Mouse (Mus musculus) MEL-GATA-1-ER (cell line): ENCODE measurements around the gene Gm3336.

Source experiments
- DNase-seq: peaks from one replicate; pipeline ENCODE4 v3.0.0-alpha.2; 2012; ENCODE audit warnings: low read depth; ENCODE audit errors: extremely low read depth

Gm3336 gene

DNA sequence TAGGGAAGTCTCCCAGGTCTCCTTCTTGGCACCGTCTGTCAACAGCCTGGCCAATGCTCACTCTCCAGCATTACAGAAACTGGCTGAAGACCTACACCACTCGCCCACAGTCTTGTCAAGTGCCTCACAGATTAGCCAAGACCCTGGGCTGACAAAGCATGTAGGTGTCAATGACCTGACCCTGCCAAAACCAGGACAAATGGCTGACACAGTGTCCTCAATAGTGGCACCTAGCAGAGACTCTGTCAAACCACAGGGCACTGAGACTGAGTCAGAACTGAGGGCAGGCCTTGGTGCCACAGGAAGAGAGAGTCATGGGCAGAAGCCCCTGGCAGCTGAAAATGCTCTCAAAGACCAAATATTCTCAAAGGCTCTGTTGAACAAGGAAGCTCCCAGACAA is 3.3 kb upstream of the Gm3336 start:
- DNase-seq, result no peak

DNA sequence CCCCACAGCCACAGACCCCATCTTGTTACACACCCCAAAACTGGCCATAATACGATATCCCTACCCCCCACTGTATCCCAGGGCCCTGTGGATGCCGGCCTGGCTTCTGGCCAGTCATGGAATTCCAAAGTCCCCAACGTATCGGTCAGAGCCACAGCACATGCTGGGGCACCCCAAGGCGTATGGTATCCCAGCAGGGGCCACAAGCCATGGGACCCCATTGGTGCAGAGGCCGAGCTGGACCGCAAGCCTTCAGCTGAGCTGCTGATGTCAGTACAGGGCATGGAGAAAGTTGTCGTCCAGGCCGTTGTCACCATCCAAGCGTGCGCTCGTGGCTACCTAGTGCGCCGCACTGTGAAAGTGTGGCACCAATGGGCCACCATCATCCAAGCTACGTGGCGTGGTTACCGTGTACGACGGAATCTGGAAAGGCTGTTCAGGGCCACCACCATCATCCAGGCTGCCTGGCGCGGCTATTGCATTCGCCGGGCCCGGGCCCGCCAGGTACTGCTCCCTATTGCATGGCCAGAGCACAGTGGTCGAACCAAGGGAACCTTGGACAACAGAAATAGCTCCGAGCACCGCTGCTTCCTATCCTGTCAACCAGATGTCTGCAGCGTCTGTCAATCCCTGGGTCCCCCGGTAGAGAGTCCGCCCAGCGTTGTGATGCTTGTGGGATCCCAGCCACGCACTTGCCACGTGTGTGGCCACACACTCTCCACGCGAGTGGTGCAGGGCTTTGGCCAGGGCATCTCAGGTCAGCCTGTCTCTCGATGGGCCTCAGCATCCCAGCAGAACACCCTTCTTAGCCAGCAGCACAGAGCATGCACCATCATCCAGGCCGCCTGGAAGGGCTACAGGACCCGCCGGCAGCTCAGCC is 1.6 kb upstream of the Gm3336 start:
- no peak for DNase-seq

DNA sequence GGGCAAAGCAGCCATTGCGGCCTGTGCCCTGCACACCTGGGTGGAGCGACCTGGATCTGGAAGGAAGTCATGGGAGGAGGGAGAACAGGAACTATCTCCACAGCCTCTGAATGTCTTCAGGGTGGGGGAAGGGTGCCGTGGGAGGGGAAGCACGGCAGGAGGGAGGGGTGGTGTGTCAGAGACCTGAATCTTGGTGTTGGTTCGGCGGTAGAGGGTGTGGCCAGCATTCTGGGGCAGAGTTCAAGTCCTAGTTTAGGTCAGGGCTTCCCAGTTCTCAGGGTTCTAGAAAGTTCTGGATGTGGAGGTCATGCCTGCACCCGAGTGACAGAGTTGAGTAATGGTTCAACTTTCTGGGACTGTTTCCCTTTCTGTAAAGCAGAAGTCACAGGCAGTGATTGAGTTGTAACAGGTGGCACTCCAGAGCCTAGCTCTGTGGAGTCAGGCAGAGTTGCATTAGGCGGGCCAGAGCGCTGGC is 1.5 kb downstream of the Gm3336 start:
- no peak for DNase-seq

DNA sequence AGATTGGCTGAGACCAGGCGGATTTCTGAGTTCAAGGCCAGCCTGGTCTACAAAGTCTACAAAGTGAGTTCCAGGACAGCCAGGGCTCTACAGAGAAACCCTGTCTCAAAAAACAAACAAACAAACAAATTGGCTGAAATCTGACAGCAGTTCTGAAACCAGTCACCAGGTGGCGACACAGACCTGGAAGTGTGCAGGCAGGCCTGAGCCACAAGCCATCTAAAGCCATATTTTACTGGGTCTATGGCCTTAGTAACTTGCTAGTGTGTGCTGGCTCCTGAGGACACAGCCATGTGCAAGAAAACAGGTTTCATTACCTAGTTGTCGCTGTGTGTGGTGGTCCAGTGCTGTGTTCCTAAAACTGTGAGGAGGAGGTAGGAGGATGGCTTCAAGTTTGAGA is 2.4 kb downstream of the Gm3336 start:
- DNase-seq, result peak; percentile 59

DNA sequence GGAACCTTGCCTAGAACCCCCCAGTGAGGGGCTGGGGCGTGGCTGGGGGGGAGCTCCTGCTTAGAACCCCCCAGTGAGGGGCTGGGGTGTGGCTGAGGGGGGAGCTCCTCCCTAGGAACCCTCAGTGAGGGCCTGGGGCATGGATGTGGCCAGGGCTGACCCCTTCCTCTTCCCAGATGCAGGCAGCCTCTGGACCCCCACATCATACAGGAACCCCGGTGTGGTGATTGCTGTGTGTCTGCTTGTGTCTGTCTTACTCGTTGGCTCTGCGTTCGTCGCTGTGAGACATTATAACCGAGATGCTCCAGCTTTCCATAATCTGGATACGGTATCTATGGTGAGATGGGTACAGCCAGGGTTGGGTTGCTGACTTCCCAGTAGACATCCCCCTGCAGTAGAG is 3.3 kb downstream of the Gm3336 start:
- DNase-seq, result no peak

DNA sequence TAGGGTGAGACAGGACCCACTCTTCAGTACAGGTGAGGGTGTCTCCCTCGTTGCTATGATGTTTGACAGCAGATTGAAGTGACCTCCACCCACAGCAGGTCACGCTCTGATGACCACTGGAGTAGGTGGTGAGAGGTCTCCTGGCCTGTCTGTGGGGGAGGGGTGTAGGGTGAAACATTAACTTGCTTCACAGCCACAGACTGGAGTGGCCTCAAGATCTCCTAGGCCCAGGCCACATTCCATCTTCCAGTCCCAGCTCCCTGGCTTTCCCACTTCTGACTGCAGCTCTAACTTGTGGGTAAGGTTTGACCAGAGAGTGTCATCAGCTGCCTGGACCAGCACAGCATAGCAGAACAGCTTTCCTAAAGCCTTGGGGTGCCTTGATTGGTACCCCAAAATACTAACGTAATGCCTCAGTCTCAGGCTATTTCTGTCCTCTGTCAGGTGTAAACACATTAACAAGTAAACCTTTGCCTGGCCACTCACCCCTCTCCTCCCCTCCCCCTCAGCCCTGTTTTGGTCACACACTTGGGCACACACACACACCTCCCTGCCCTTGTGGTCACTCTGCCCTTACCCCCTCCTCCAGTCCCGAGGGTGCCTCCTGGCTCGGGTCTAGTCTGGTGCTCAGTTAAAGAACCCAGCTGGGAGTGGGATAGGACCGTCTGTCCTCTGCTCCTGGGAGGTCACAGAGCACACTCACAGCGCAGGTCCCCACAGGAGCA is 5.3 kb downstream of the Gm3336 start, which contains the start of gene Pde4c:
Pde4c (plus strand) TSS at position 235 of the 725 bp plus-strand sequence.
- DNase-seq, result no peak

DNA sequence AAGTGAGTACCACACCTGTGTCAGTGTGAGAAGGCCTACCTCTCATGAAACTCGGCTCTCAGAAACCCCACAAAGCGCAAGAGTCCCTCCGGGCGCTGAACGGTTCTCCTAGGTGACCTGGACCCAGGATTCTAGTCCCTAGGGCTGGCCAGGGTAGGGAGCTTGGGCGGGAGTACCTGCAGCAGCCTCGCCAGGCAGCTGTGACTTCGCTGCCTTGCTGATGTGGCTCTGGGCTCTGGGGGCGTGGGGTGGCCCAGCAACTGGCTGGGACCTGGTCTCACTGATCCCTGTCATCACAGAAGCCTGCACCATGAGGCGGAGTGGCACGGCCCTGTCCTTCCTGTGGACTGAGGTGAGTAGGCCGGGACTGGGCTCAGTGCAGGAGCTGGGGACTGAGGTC is 5.9 kb downstream of the Gm3336 start:
- no peak for DNase-seq

DNA sequence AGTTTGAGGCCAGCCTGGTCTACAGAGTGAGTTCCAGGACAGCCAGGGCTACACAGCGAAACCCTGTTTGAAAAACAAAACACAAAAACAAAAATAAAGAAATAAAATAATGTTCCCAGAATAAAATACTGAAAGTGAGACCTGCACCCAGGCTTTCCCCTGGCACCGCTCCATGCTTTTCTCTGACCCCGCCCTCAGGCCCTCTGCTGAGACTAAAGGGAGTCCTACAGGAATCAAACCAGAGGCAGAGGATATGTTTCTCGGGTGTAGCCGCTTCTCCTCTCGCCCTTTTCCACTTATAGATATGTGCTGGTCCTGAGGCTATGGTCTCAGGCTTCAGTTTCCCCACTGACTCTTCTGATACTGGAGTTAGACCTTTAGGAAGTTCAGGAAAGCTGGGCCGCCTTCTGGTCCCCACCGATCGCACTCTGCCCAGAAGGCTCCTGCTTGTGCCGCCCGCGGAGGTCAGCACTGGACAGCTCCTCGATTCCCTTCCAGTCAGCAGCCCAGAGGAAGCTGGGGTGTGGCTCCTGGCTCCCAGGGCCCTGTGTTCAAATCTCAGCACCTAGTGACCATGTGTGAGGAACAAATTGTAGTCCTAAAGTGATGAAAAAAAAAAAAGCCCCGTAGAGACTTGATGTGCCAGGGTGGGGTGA is 7.6 kb downstream of the Gm3336 start:
- DNase-seq, result no peak

DNA sequence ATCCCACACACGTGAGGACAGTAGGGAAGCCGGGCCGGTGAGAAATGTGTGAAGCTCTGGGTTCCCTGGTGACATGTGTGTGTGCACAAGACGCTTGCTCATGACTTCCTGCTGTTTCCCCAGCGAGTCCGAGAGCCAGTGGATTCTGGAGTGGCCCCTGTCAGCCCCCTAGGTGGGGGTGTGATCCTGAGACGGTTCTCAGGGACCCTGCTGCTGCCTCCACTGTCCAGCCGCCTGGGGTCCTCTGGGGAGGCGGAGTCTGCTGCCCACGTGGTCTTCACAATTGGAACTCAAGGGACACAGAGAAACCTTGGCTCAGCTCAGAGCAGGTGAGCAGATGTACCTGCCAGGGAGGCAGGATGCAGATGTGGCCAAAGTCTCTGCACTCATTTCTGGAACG is 8.4 kb downstream of the Gm3336 start:
- DNase-seq, result no peak

DNA sequence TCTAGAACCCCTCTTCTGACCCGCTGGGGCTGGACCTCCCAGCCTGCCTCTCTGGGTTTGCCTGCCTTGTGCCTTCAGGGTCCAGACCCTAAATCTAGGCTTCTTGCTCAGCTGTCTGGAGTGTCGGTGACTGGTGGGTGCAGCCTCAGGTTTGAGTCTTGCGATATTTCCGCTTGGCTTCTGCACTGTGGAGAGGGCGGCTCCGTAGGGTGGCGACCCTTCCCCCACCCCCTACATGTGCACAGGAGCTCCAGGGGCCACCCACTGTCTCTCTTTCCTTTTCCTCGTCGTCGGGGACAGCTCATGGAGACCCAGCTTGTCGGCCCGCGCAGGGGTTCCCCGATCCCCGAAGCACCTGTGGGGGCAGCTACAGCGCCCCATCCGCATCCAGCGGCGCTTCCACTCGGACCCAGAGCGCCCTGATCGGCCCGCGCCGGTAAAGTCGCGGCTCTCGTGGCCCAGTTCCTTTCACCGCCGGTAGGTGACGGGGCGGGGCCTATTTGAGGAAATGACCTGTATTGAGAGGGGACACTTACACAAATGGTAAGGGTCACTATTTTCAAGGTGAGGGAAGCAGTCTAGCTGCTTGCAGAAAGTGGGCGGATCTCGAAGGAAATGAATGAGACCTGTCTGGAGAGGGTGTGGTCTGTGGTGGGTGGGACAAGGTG is 11.6 kb downstream of the Gm3336 start:
- no peak for DNase-seq

DNA sequence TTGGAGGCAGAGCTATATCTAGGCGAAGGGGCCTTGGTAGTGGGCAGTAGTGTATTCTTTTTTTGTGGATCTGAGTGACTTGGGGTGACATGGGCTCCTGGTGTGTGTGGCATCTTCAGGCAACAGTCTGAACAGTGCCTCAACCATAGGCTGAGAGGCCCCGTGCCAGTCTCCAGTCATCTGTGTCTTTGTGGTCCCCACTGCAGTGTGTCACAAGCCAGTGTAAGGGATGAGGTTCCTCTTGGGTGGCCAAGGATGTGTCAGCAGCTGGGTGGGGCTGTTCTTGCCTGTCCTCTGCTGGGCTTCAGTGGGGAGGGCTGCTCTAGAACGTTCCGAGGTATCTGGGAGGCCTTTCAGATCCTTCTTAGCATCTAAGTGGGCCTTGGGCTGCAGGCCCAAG is 12.6 kb downstream of the Gm3336 start:
- no peak for DNase-seq

DNA sequence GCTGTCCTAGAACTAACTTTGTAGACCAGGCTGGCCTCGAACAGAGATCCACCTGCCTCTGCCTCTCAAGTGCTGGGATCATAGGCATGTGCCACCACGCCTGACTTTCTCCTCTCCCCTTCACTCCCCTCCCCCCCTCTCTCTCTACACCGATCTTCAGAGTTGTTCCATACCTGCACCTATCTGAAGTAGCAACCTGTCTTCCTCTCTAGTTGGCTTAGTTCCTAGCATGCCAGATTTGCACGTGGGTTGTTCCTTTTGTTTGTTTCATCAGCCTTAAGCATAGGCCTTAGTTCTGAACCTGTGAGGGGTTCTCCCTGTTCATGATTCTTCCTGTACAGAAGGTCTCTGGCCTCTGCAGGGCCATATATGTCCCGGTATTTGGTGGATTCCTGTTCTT is 19.4 kb downstream of the Gm3336 start:
- no peak for DNase-seq

DNA sequence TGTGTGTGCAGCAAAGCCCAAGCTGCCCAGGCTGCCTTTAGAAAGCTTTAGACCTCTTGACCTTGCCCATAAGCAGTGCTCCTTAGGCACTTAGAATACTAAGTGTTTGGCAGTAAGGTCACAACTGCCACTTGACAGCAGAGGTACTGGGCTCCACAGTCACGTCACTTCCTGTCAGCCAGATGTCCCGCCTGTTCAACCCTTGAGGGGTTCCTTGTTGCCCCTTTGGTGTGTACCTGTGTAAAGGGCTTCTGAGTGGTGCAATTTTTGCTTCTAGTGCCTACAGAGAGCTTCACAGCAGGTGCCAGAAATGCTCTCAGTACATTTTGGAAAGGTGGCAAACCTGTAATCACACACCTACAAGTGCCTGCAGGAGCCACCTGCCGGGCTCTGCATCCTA is 19.9 kb downstream of the Gm3336 start:
- no peak for DNase-seq

DNA sequence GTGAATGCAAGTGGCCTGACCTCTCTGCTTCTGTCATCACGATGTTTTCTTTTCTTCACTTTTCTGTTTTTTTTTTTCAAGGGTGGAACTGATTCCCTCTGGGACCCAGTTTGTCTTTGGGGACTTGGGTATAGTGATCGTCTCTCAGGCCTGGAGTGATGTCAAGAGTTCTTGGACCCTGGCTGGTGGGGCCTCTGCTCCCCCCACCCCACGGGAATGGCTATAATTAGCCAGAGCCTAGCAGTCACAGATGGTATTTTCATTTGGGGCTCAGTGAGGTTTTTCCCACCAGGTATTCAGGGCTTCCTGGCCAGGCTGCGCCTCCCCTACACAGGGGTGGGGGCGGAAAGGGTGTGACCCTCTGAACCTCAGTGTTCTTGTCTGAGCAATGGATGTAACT is 23.3 kb downstream of the Gm3336 start:
- DNase-seq, result no peak

DNA sequence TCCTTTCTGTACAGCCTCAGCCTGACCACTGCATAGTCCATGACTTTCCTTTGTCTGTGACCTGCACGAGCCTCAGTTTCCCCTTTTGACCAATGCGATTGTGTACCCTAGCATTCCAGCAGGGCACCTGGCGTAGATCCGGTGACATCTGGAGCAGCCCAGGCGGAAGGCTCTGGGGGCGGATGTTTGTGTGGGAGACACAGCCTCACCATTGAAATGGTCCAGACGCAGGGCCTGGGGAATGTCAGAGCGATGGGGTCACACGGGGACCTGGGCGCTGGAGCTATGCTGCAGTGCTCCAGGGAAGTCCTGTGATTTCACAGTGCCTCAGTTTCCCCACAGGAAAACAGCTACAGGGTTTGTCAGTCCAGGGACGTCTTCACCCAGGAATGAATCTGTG is 23.8 kb downstream of the Gm3336 start:
- no peak for DNase-seq

DNA sequence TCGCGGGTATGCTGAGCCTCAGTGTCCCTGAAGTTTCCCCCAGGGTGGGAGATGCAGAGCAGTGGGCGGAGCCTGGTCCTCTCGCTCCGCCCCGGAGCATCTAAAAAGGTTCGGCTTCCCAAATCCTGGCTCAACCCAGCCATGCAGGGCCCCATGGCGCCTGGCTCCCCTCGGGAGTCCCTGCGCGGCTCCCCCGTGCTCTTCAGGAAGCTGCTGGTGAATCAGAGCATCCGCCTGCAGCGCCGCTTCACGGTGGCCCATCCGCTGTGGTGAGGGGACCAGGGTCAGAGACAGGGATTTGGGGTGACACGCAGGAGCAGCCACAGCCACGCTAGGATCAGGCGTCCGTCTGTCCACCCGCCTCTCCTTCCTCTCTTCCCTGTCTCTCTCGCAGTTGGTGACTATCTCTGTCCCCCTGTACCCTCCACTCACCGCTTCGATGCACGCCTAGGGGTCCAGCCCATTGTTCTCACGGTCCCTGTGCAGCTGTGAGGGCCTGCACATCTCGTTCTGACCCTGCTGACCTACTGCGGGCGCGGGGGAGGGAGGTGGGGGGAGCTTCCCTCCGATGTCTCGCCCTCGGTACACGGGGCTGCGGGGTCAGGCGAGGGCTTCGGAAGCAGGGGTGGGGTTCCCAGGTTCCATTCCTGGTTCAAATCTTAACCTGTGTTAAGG is 24.8 kb downstream of the Gm3336 start:
- no peak for DNase-seq

DNA sequence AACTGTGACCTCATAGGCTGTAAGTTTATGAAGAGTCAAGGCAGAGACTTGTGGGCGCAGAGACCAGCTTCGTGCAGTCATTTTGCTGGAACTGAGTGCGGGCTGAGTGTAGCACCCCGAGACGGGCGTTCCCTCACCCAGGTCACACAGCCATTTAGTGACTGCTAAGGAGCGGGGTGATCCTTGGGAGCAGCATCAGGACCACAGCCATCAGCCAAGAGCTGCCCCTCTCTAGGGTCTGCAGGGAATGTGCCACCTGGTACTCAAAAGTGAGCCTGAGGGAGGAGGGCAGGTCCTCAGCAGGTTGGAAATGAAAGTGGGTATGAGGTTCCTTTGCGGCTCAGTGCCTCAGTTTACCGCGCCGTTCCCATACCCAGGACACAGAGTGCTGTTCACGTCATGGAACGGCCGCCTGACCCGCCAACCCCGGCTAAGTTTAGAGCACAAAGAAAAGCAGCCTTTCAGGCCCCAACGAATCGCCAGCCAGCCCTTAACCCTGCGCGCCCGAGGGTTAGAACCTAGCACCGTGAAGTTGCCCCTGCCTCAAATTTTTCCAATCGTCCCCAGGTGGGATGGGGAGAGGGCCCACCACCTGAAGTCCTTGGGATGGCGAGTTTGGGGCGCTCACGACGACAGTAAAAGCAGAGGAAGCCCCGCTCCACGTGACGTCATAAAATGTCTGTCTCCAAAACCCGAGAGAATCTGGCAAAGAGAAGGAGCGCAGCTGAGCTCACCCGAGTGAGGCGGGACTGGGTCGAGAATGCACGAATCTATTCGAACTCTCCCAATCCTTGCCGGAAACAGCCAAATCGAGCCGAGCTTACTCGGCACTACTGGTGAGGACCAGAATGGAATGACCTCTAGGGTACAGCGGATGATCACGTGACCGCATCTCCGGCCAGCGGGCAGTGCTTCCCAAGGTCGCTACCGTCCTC is 25.6 kb downstream of the Gm3336 start:
- DNase-seq, result no peak

DNA sequence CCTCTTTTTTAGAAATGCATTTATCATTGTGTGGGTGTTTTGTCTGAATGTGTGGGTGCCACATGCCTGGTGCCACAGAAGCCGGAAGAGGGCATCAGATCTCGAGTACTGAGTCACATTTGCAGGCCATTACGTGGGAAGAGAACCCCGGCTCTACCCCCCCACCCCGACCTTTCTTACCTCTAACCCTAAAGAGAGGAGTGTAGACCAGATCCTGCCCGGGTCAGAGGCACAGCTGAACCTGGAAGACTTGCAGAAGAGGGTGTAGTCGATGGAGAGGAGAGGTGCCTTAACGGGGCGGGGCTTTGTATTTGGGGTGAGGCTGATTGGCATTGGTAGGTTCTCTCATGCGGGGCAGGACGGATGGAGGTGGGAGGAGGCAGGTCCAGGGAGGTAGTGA is 26.5 kb downstream of the Gm3336 start:
- no peak for DNase-seq

DNA sequence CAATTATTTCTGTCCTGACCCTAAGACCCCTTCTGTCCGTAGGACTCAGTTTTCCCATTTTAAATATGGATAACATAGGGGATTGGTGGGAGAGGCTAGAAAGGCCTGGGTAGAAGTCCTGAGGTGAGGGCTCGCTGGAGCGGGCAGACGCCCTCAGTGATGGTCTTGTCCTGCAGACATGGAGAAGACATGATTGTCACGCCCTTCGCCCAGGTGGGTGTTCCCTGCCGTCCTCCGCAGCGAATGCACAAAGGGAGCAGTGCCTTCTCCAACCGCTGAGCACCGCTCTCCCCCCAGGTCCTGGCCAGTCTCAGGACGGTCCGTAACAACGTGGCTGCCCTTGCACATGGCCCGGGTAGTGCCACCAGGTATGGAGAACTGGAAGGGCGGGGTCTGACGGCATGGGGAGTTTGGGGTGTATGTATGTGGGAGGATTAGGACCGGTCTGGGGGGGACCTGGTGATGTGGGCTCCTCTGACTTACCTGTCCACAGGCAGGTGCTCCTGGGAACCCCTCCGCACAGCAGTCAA is 27.4 kb downstream of the Gm3336 start:
- DNase-seq, result no peak

DNA sequence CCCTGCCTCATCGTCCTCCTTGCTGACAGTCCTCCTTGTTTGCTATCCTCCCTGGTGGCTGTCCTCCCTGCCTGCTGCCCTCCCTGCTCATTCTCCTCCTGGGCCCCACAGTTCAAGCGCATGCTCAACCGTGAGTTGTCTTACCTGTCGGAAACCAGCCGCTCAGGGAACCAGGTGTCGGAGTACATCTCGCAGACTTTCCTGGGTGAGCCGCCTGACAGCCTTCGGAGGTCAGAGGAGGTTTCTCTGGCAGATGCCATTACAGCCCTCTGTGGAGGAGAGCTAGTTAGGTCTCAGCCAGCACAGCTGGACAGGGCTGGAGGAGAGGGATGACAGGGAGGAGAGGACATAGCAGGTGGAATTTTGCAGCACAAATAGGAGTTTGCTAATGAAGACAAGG is 28.3 kb downstream of the Gm3336 start:
- no peak for DNase-seq
